Mouse (Mus musculus) forebrain, embryonic 11.5 days (tissue): ENCODE results near the gene Klk9. TPM values are rescaled to one million over a fixed set of nuclear protein-coding genes. Genes with fewer than 3 reads are reported as not detected.
A peak's percentile ranks its signal among the peaks of the same experiment; 100 is the strongest.

Experiments used
- ATAC-seq: fragments of 200-750 bp; cut with Nextera tagmentation; replicated peaks from 2 replicates; pipeline ENCODE4 v1.8.0; 2017; ENCODE audit warnings: moderate TSS enrichment; ENCODE audit not compliant: low FRiP score
- DNase-seq: peaks from one replicate; pipeline ENCODE4 v3.0.0-alpha.2; 2017; ENCODE audit warnings: low spot score
- H3K27ac ChIP-seq: fragments of 300-500 bp; sonication (generic); 2 replicates; pipeline ENCODE4 v1.5.1; 2014; ENCODE audit warnings: low read depth, low read length
- H3K27me3 ChIP-seq: fragments of 300-500 bp; sonication (generic); 2 replicates; pipeline ENCODE4 v1.6.1; 2014; ENCODE audit warnings: mild to moderate bottlenecking, low read length, mixed read lengths; ENCODE audit not compliant: control insufficient read depth, insufficient read depth
- H3K36me3 ChIP-seq: fragments of 300-500 bp; sonication (generic); 2 replicates; pipeline ENCODE4 v1.6.1; 2014; ENCODE audit warnings: mild to moderate bottlenecking, low read length, moderate library complexity, mixed read lengths; ENCODE audit not compliant: control insufficient read depth, insufficient read depth
- H3K4me1 ChIP-seq: fragments of 300-500 bp; sonication (generic); replicated peaks from 2 replicates; pipeline ENCODE4 v1.6.1; 2014; ENCODE audit warnings: low read length, mixed read lengths; ENCODE audit not compliant: control insufficient read depth, insufficient read depth
- H3K4me2 ChIP-seq: fragments of 300-500 bp; sonication (generic); 2 replicates; pipeline ENCODE4 v1.6.1; 2014; ENCODE audit warnings: low read depth, mild to moderate bottlenecking, low read length, moderate library complexity, mixed read lengths; ENCODE audit not compliant: severe bottlenecking
- H3K4me3 ChIP-seq: fragments of 300-500 bp; sonication (generic); 2 replicates; pipeline ENCODE4 v1.5.1; 2014; ENCODE audit warnings: low read depth, low read length
- H3K9ac ChIP-seq: fragments of 300-500 bp; sonication (generic); 2 replicates; pipeline ENCODE4 v1.6.1; 2014; ENCODE audit warnings: low read length
- H3K9me3 ChIP-seq: fragments of 300-500 bp; sonication (generic); 2 replicates; pipeline ENCODE4 v1.6.1; 2016; ENCODE audit warnings: low read length, mixed read lengths; ENCODE audit not compliant: control insufficient read depth
- WGBS: fragments of 180-500 bp; shearing (Covaris S2); extraction: QIAGEN DNeasy Blood & Tissue Kit; methylation state at CpG from one replicate; pipeline ENCODE4 v1.1.7; 2014; 5-methylcytosine and 5-hydroxymethylcytosine counted together
- polyA plus RNA-seq: library from polyadenylated mRNA; unstranded; fragments of >200 nt; fragmentation: Nextera tagmentation; extraction: Ambion mirVana; gene quantifications from 2 replicates; pipeline ENCODE4 v1.2.1, GENCODE M21; 2014

Gene Klk9
- polyA plus RNA-seq, 1 experiment from 2014 or later, result not detected

DNA sequence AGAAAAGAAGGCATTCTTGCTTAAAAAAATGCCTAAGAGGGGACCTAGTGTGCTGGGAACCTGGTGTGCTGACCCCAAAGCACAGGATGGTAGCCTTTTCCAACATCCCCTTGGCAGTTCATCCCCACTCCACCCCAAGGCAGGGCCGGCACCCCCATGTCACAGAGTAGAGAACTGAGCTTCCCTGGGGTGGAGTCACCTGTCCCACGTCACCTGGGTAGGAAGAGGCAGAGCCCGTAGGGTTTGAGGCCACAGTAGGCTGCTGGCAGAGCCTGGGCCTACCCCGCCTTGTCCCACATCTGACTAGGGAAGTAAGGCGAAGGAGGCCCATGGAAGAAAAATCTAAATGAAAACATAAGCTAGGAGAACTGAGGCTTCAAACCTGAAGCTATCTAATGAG lies 17.3 kb upstream of the Klk9 start, which contains the start of gene Klk11:
Gene Klk11 (plus strand): TSS at position 241 of the 400 bp plus-strand sequence.
- DNase-seq (peak; percentile 21), ATAC-seq (no peak)
- no peaks in the 10 kb centered on the region for H3K36me3 ChIP-seq
- H3K4me2 ChIP-seq, result no peak within 1 kb of the TSS
- H3K27ac ChIP-seq, result no peak within 1 kb of the TSS
- H3K4me1 ChIP-seq, result no peaks in the 10 kb centered on the region
- H3K4me3 ChIP-seq, result no peak within 1 kb of the TSS
- no peaks in the 10 kb centered on the region for H3K27me3 ChIP-seq
- WGBS, result 90% methylated on average over 5 of the region's 5 CpGs
- H3K9me3 ChIP-seq, result no peaks in the 10 kb centered on the region
- no peak within 1 kb of the TSS for H3K9ac ChIP-seq

GRCm38 (mm10) chr7:43774802-43775201 lies 16.9 kb upstream of the Klk9 start:
- Histone ChIP-seq H3K9me3 (no peaks in the 10 kb centered on the region), H3K27ac (no peak overlapping the region)

DNA sequence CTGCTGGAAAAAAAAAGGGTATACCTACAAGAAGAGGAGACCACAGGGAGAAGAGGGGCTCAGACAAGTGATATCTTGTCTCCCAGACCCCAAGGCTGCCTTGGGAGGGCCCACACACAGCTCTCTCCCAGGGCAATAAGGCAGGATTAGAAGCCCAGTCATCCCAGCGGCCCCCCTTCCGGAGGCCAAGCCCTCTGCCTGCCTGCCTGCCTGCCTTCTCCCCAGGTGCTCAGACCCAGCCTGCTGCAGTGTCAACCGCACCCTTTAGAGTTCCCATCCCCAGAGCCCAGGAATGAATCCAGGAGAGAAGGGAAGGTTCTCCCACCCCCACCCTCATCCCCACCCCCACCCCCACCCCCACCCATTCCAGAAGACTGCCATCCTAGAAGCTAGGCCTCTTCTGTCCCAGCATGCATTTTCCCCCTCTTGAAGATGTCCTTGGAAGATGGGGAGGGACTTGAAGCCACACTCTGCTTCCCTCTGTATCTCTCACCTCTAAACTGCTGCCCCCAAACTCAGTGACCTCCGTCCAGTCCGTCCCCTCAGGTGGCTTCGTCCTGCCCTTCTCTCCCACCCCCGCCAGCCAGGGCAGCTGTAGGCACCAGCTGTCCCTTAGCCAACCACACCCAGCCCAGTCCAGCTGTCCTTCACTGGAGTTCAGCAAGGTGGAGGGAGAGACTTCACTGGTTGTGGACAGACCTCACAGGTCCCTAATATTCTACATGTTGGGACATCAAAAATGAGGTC lies 16.2 kb upstream of the Klk9 start:
- ATAC-seq, result no peak
- Histone ChIP-seq H3K27me3 (no peaks in the 10 kb centered on the region), H3K4me3 (no peak overlapping the region), H3K9ac (no peak overlapping the region), H3K27ac (no peak overlapping the region), H3K9me3 (no peaks in the 10 kb centered on the region), H3K4me1 (no peaks in the 10 kb centered on the region), H3K36me3 (no peaks in the 10 kb centered on the region), H3K4me2 (no peak overlapping the region)
- DNase-seq, result no peak
- 43% methylated on average over 7 of the region's 7 CpGs for WGBS

More at GRCm38 (mm10) chr7:43774802-43775201, 16.9 kb upstream of the Klk9 start:
- Histone ChIP-seq H3K36me3 (no peaks in the 10 kb centered on the region), H3K4me1 (no peaks in the 10 kb centered on the region), H3K9ac (no peak overlapping the region), H3K4me2 (no peak overlapping the region), H3K27me3 (no peaks in the 10 kb centered on the region), H3K4me3 (no peak overlapping the region)
- DNase-seq (no peak), ATAC-seq (no peak)
- WGBS, result 45% methylated on average over 6 of the region's 6 CpGs

GRCm38 (mm10) chr7:43776506-43776905 lies 15.2 kb upstream of the Klk9 start:
- Histone ChIP-seq H3K4me1 (no peaks in the 10 kb centered on the region), H3K36me3 (no peaks in the 10 kb centered on the region), H3K4me2 (no peak overlapping the region), H3K27me3 (no peaks in the 10 kb centered on the region), H3K9ac (no peak overlapping the region), H3K27ac (no peak overlapping the region), H3K9me3 (no peaks in the 10 kb centered on the region), H3K4me3 (no peak overlapping the region)
- no peak for ATAC-seq
- WGBS, result 86% methylated on average over 5 of the region's 5 CpGs
- no peak for DNase-seq

- no peaks in the 10 kb centered on the region for H3K27me3 ChIP-seq
- H3K4me1 ChIP-seq, result no peaks in the 10 kb centered on the region
- no peaks in the 10 kb centered on the region for H3K36me3 ChIP-seq
- no peak overlapping the region for H3K4me3 ChIP-seq
- no peaks in the 10 kb centered on the region for H3K9me3 ChIP-seq
- H3K4me2 ChIP-seq, result no peak overlapping the region
- H3K27ac ChIP-seq, result no peak overlapping the region
- no peak for DNase-seq
- no peak for ATAC-seq
- WGBS, result 88% methylated on average over 12 of the region's 12 CpGs
- H3K9ac ChIP-seq, result no peak overlapping the region
Measured at GRCm38 (mm10) chr7:43777423-43777822, 14.3 kb upstream of the Klk9 start.

DNA sequence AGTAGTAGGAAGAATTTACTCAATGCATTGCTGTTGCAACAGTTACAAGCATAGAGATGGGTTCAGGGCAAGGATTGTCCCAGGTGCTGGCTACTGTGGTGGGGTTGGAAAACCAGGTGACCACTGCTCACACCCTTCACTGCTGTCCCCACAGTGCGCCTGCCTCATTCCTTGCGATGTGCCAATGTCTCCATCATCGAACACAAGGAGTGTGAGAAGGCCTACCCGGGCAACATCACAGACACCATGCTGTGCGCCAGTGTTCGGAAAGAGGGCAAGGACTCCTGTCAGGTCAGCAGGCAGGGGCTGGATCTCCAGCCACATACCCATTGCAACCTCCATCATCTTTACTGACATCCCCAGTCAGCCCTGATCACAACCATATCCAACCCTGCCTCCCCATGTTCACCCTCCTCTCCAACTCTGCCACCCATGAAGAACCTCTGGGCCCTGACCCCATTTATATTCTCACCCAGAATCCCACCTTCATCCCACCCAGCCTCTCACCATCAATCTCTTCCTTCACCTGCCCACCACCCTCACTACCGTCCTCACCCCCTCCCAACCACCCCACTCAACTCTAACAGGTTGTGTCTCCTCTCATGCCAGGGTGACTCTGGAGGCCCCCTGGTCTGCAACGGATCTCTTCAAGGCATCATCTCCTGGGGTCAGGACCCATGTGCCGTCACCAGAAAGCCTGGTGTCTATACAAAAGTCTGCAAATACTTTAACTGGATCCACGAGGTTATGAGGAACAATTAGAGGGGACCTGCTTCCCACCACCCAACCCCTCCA lies 13.3 kb upstream of the Klk9 start:
- Histone ChIP-seq H3K27me3 (no peaks in the 10 kb centered on the region; the same call in 1 of the 2 replicates), H3K9ac (no peak overlapping the region), H3K4me2 (no peak overlapping the region), H3K4me3 (no peak overlapping the region), H3K36me3 (no peaks in the 10 kb centered on the region), H3K27ac (no peak overlapping the region), H3K4me1 (0 out of 2 replicates have a peak, but pooled peaks cover 2% of the 10 kb centered on the region), H3K9me3 (no peaks in the 10 kb centered on the region)
- WGBS, result 81% methylated on average over 10 of the region's 10 CpGs
- ATAC-seq (no peak), DNase-seq (no peak)

- H3K9ac ChIP-seq, result no peak overlapping the region
- no peak for ATAC-seq
- H3K4me2 ChIP-seq, result no peak overlapping the region
- H3K27ac ChIP-seq, result no peak overlapping the region
- H3K27me3 ChIP-seq, result no peaks in the 10 kb centered on the region; the same call in 1 of the 2 replicates
- WGBS, result 78% methylated on average over 6 of the region's 6 CpGs
- H3K36me3 ChIP-seq, result no peaks in the 10 kb centered on the region
- H3K9me3 ChIP-seq, result no peaks in the 10 kb centered on the region
- H3K4me1 ChIP-seq, result 0 out of 2 replicates have a peak, but pooled peaks cover 2% of the 10 kb centered on the region
- no peak overlapping the region for H3K4me3 ChIP-seq
- no peak for DNase-seq
Measured at GRCm38 (mm10) chr7:43780241-43780640, 11.4 kb upstream of the Klk9 start.

- ATAC-seq, result no peak
- no peak within 1 kb of the TSS for H3K4me2 ChIP-seq
- no peaks in the 10 kb centered on the region for H3K36me3 ChIP-seq
Measured at GRCm38 (mm10) chr7:43780746-43781145, 10.9 kb upstream of the Klk9 start, which contains the start of gene Klk10. Gene Klk10, plus strand, starts transcription at chr7:43781035.

More at GRCm38 (mm10) chr7:43780746-43781145, 10.9 kb upstream of the Klk9 start, which contains the start of gene Klk10:
- Histone ChIP-seq H3K9ac (no peak within 1 kb of the TSS), H3K4me3 (no peak within 1 kb of the TSS), H3K9me3 (no peaks in the 10 kb centered on the region), H3K27me3 (no peaks in the 10 kb centered on the region; the same call in 1 of the 2 replicates), H3K4me1 (0 out of 2 replicates have a peak, but pooled peaks cover 2% of the 10 kb centered on the region), H3K27ac (no peak within 1 kb of the TSS)
- WGBS, result 46% methylated on average over 5 of the region's 5 CpGs
- DNase-seq, result no peak
